Mouse (Mus musculus) thymus, adult 2 months (tissue): ENCODE measurements around the gene Zfp385b.

Source experiments
- CTCF ChIP-seq: fragments of 200-500 bp; IDR thresholded peaks from 2 replicates; pipeline ENCODE4 v1.5.1; 2012; ENCODE audit warnings: mild to moderate bottlenecking, control low read depth, low read length, moderate library complexity, borderline replicate concordance; ENCODE audit not compliant: control insufficient read depth, poor library complexity, insufficient read depth; ENCODE audit errors: extremely low read depth
- POLR2A ChIP-seq: fragments of 200-500 bp; IDR thresholded peaks from 2 replicates; pipeline ENCODE4 v1.6.1; 2012; ENCODE audit warnings: mild to moderate bottlenecking, low read length, control low read depth, moderate library complexity; ENCODE audit not compliant: control insufficient read depth, poor library complexity, insufficient read depth; ENCODE audit errors: extremely low read depth

DNA sequence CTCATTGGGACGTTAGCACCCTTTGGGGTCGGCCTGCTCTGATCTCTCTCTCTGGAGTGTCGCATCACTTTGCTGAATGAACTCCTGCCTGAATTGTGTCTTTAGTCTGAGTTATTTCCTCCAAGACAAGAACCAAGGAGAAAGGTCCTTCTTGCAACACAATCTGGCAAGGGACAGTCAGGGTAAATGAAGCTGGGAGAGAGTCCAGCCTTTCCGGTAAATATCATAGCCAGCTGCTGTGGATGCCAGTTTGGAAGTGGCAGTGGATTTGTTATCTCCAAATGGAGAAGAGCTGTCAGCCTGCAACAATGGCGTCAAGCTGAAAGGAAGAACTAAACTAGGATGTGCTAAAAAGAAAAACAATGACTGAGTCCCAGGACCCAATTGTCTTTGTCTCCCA, 436.7 kb downstream of the Zfp385b start:
- TF ChIP-seq CTCF (no peak), POLR2A (no peak)
